Mouse (Mus musculus) 3134 (cell line): Measurements from ENCODE around the gene Sapcd2.
"Not testable (repeated sequence)": the region's sequence is repeated elsewhere in the genome, so short reads cannot be mapped to it uniquely, and the experiment has no call there.

Experiments used
- DNase-seq: peaks from one replicate; pipeline ENCODE4 v3.0.0-alpha.2; 2011; ENCODE audit warnings: low spot score; ENCODE audit not compliant: insufficient read length; ENCODE audit errors: extremely low read depth

Sapcd2 gene

DNA sequence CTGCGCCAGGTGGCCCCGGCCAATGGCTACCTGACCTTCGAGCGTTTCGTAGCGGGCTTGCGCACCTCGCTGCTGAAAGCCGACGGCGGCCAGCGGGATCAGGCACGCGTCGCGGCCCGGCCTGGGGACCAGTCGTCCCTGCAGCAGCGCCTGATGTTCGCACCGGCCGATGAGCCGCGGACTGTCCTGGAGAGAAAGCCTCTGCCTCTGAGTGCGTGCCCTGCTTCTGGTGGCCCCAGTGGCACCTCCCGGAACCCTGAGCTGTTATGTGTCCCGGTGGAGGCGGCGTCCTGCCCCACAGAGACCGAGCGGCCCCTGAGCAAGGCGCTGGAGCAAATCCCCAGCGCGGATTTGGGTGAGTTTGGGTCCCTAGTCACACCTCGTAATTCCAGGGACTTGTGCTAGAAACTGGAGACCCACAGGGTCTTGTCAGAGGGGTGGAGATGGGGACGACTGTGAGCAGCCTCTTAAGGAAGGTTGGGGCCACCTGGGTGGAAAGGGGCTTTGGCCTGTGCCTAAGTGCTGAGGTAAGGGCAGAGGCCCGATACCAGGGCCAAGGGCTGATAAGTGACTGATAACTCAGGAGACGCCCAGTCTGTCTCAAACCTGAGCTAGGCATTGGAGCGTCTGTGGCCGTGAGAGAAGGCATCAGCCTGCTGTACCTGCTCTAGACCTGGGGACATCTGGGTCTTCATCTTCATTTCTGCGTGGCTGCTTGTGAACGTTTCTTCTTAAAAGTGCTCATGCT lies 697 bp downstream of the Sapcd2 start:
- DNase-seq: no peak

DNA sequence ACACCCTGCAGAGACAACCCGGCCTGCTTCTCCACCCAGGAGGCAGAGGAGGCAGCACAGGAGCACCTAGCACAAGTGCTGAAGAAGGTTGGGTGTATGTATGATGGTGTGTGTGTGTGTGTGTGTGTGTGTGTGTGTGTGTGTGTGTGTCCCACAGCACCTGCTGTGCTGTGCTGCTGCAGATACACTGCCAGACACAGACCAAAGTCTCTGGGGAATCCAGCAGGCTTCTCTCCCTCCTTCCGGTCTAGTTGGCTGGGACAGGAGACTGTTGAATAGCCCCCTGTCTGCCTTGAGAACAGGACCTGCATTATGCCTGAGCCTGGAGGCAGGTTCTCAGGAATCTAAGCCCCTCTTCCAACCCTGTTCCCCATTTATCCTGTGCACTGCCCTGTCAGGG lies 1.3 kb downstream of the Sapcd2 start:
- no peak for DNase-seq

DNA sequence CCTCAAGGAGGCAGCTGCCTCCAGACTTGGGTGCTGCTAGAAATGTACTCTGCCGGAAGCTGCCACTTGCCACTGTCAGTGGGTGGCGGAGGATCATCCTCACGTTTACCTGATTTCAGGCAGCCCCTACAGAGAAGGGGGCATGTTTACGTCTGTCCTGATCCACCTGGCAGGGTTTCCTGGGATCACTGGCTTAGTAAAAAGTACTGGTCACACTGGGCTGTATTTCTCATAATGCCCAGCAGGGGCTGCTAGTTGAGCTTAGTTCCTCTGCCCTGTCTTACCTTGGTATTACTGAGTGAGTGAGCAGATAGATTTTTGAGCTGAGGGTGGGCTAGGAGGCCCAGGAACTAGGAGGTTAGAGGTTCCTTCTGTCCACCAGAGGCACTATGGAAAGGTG lies 4.5 kb downstream of the Sapcd2 start:
- DNase-seq: no peak

DNA sequence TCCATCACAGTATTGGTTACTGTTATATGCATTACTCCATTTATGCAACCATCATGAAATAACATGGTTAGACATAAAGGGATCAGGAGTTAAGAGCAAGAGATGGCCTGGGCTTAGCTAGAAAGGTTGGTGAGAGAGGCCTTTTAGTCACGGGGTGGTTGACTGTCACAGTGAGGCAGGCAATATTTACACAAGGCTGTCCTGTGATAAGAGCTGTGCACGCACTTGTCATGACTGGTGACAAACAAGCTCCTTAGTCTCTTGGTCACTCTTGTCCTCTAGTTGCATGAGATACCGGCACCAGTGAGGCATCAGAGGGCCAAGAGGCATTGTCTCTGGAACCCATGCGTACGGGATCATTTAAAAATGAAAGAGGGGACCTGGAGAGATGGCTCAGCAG lies 12.4 kb downstream of the Sapcd2 start:
- DNase-seq: no peak

GRCm38 (mm10) chr2:25391266-25391665 lies 19.1 kb downstream of the Sapcd2 start:
- no peak for DNase-seq

- peak; percentile 46 for DNase-seq
Observed at GRCm38 (mm10) chr2:25394281-25395221, 22.4 kb downstream of the Sapcd2 start.

- no peak for DNase-seq
Observed at GRCm38 (mm10) chr2:25395721-25396596, 23.8 kb downstream of the Sapcd2 start, which contains the start of gene Entpd2. Entpd2 (plus strand) TSS chr2:25395874.

GRCm38 (mm10) chr2:25396597-25396983 lies 24.5 kb downstream of the Sapcd2 start:
- DNase-seq: no peak

DNA sequence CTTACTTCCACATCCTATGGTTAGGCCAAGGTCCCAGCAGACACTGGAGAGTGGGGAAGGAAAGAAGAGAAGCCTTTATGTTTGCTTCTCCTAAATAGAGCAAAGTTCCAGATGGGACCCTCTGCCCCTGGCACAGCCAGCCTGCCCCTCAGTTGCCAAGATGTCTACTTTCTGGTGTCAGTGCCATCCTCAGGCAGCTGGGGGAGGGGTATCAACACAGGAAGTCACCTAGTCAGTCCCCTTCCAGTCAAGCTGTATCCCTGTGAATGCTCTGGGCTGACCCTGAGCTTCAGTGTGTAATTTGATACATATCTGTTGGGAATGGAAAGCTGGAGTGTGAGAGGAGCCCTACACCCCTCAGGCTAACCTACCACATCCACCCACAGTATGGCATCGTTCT lies 24.9 kb downstream of the Sapcd2 start:
- no peak for DNase-seq

GRCm38 (mm10) chr2:25398065-25398464 lies 25.9 kb downstream of the Sapcd2 start:
- DNase-seq: no peak

- no peak for DNase-seq
Observed at GRCm38 (mm10) chr2:25399051-25399450, 26.9 kb downstream of the Sapcd2 start, which contains the start of gene Npdc1. Npdc1 (plus strand) TSS chr2:25399351.

GRCm38 (mm10) chr2:25400291-25400690 lies 28.2 kb downstream of the Sapcd2 start:
- no peak for DNase-seq

DNA sequence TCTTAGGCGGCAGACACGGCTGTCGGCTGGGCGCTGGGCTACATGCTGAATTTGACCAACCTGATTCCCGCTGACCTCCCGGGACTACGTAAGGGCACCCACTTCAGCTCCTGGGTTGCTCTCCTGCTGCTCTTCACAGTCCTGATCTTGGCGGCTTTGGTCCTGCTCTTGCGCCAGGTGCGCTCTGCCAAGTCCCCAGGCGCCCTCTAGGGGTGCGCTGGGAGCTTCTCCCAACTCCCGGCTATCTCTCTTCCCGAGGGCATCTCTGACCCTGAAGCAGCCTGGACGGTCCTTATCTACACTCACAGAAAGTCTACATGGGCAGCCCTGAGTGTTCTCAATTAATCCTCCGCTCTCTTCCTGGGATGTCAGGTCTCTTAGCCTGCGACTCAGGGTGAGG lies 28.6 kb downstream of the Sapcd2 start:
- DNase-seq: no peak

DNA sequence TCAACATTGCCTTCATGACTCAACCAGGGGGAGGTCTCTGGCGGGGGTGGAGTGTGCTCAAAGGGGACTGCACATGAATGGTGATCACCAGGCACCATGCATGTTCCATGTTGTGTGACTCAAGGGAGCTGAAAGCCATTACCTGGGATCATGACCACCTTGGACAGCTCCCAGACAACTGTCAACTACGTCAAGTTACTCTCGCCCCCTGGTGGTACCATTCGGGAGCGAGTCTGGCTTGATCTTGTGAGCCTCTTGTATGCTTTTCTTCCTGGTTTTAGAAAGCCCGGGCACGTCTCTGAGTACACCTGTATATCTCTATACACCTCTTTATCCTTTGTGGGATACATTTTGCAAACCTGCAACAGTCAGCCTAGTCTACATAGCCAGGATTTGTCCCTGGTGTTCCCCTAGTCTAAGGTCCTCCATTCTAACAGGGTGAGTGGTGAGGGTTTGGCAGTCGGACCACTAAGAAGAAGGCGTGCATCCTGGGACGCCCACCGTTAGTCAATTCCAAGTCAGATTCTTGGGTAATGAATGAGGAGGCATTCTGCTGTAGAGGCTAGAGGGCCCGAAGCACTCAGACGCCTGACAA lies 30.4 kb downstream of the Sapcd2 start:
- no peak for DNase-seq

GRCm38 (mm10) chr2:25402972-25403601 lies 31.0 kb downstream of the Sapcd2 start:
- peak; percentile 84 for DNase-seq

- DNase-seq: no peak
Observed at GRCm38 (mm10) chr2:25403994-25404393, 31.9 kb downstream of the Sapcd2 start.

- no peak for DNase-seq
Observed at GRCm38 (mm10) chr2:25408908-25409307, 36.8 kb downstream of the Sapcd2 start.

DNA sequence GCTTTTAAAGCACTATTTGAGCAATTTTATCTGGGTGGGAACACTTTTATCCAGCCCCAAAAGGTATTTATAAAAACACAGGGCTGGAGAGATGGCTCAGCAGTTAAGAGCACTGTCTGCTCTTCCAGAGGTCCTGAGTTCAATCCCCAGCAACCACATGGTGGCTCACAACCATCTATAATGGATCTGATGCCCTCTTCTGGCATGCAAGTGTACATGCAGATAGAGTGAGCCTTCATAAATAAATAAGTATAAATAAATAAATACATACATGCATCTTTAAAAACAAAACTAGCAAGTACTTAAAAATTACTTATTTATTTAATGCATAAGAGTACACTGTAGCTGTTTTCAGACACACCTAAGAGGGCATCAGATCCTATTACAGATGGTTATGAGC lies 41.3 kb downstream of the Sapcd2 start:
- DNase-seq: not testable (repeated sequence)

- no peak for DNase-seq
Observed at GRCm38 (mm10) chr2:25417426-25417825, 45.3 kb downstream of the Sapcd2 start.

- no peak for DNase-seq
Observed at GRCm38 (mm10) chr2:25421896-25422295, 49.8 kb downstream of the Sapcd2 start.
